15 mouse cellular contexts compared by ENCODE assay signal in the genomic region with DNA sequence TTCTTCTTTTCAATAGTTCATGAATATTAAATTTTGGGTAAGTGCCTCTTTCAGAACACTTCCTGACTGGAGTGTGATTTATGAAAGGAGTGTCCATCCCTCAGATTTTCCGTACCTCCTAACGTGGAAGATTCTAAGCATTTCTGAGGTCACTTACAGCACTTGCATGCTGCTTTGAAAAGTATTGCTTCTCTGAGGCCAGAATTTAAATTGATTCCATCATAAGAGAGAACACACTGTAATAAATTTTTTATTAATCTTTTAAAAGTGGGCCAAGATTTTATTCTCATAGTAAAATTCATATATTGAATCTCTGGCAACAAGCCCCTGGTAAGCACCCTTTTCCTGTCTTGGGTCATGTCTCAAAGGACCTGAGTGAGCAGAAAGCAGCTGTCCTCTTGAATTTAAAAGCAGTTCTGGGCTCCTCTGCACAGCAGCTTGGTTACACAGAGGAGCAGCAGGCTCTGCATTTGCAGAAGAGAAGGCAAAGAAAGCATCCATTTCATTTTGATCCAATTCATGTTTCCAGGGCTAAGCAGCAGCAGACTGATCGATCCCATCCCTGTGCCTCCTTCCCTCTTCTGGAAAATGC. TPM values are rescaled to one million over a fixed set of nuclear protein-coding genes. Genes with fewer than 3 reads are reported as not detected.
DNase-seq lines count a peak whose midpoint lies in the region; ATAC-seq and TF ChIP-seq lines count a peak whose summit lies in the region.
"Had no signal": no experiment of that assay in that cellular context is flagged by ENCODE, and none has a peak within 500 bp of the region (broad histone marks: within the 10 kb centered on the region; RNA-seq: fewer than 3 reads in every experiment).

No protein-coding gene starts in this region.

- DNase-seq in heart, postnatal 14 days, result no peak
- DNase-seq in kidney, adult 8-10 months, result no peak
- no peak for DNase-seq in stomach, postnatal 0 days (ENCODE audit: low spot score)
- DNase-seq in natural killer cell, adult 2 months (ENCODE audit: low spot score in 2 of 2), result no peak
- DNase-seq: cerebellum, adult 11 months; cerebellum, postnatal 36 days; gastrocnemius, postnatal 25 days; layer of hippocampus, postnatal 36 days; lung, postnatal 14 days; right cerebral cortex, postnatal 25 days had no signal

- H3K4me3 ChIP-seq in heart, embryonic 15.5 days, result no peak overlapping the region
- H3K4me3 ChIP-seq in kidney, embryonic 15.5 days (replicated peaks), result no peak overlapping the region
- no peak overlapping the region for H3K4me3 ChIP-seq in stomach, embryonic 16.5 days (replicated peaks; ENCODE audit: low read length)
- H3K4me3 ChIP-seq in stomach, postnatal 0 days (ENCODE audit: low read depth, low read length), result no peak overlapping the region
- H3K4me3 ChIP-seq: forebrain, embryonic 10.5 days; myocyte had no signal

- intact Hi-C loops in heart, postnatal 14 days (cut with DNase I), result no loop called here

- no peak overlapping the region for H3K9ac ChIP-seq in heart, embryonic 15.5 days
- no peak overlapping the region for H3K9ac ChIP-seq in kidney, embryonic 15.5 days
- no peak overlapping the region for H3K9ac ChIP-seq in stomach, embryonic 16.5 days (ENCODE audit: low read length)
- no peak overlapping the region for H3K9ac ChIP-seq in stomach, postnatal 0 days (ENCODE audit: low read length)

- WGBS in heart, embryonic 15.5 days, result 72% methylated on average over 3 of the region's 3 CpGs
- WGBS in kidney, embryonic 15.5 days, result 69% methylated on average over 3 of the region's 3 CpGs
- WGBS in stomach, embryonic 16.5 days, result 36% methylated on average over 3 of the region's 3 CpGs
- WGBS in stomach, postnatal 0 days, result 49% methylated on average over 3 of the region's 3 CpGs

- TF ChIP-seq CTCF in stomach, postnatal 0 days (IDR thresholded peaks at IDR 0.05; ENCODE audit: low read depth), result no peak

- no peaks in the 10 kb centered on the region for H3K27me3 ChIP-seq in heart, embryonic 15.5 days
- H3K27me3 ChIP-seq in kidney, embryonic 15.5 days, result no peaks in the 10 kb centered on the region
- H3K27me3 ChIP-seq in stomach, embryonic 16.5 days (ENCODE audit: control insufficient read depth, insufficient read depth, low read length), result no peaks in the 10 kb centered on the region
- no peaks in the 10 kb centered on the region for H3K27me3 ChIP-seq in stomach, postnatal 0 days (ENCODE audit: control insufficient read depth, insufficient read depth, low read length)

- H3K9me3 ChIP-seq in heart, embryonic 15.5 days (replicated peaks), result no peaks in the 10 kb centered on the region
- H3K9me3 ChIP-seq in kidney, embryonic 15.5 days (replicated peaks), result no peaks in the 10 kb centered on the region
- H3K9me3 ChIP-seq in stomach, embryonic 16.5 days (replicated peaks; ENCODE audit: control insufficient read depth, low read length), result no peaks in the 10 kb centered on the region
- no peaks in the 10 kb centered on the region for H3K9me3 ChIP-seq in stomach, postnatal 0 days (ENCODE audit: control insufficient read depth, low read length)
- H3K9me3 ChIP-seq: forebrain, embryonic 10.5 days had no signal

- H3K4me2 ChIP-seq in heart, embryonic 15.5 days, result no peak overlapping the region
- H3K4me2 ChIP-seq in kidney, embryonic 15.5 days, result no peak overlapping the region
- H3K4me2 ChIP-seq in stomach, embryonic 16.5 days (ENCODE audit: low read depth, low read length), result no peak overlapping the region
- H3K4me2 ChIP-seq in stomach, postnatal 0 days (replicated peaks; ENCODE audit: low read depth), result no peak overlapping the region

- no peaks in the 10 kb centered on the region for H3K4me1 ChIP-seq in heart, embryonic 15.5 days (replicated peaks)
- H3K4me1 ChIP-seq in kidney, embryonic 15.5 days, result no peaks in the 10 kb centered on the region; the same call in 1 of the 2 replicates
- no peaks in the 10 kb centered on the region for H3K4me1 ChIP-seq in stomach, embryonic 16.5 days (ENCODE audit: control insufficient read depth, insufficient read depth, low read length)
- no peaks in the 10 kb centered on the region for H3K4me1 ChIP-seq in stomach, postnatal 0 days (replicated peaks; ENCODE audit: control insufficient read depth, insufficient read depth)
- H3K4me1 ChIP-seq: forebrain, embryonic 10.5 days had no signal

- ATAC-seq in heart, embryonic 15.5 days (replicated peaks; ENCODE audit: insufficient number of reproducible peaks, insufficient read depth, low FRiP score, low read depth), result no peak
- no peak for ATAC-seq in kidney, embryonic 15.5 days (replicated peaks; ENCODE audit: low FRiP score)
- no peak for ATAC-seq in stomach, embryonic 16.5 days (ENCODE audit: insufficient read depth, low FRiP score)
- ATAC-seq in stomach, postnatal 0 days (ENCODE audit: low FRiP score, low TSS enrichment), result no peak

- TF ChIP-seq EP300 in stomach, postnatal 0 days (optimal IDR thresholded peaks at IDR 0.05), result no peak

- no peaks in the 10 kb centered on the region for H3K36me3 ChIP-seq in heart, embryonic 15.5 days
- H3K36me3 ChIP-seq in kidney, embryonic 15.5 days, result no peaks in the 10 kb centered on the region
- no peaks in the 10 kb centered on the region for H3K36me3 ChIP-seq in stomach, embryonic 16.5 days (ENCODE audit: control insufficient read depth, insufficient read depth, low read length)
- H3K36me3 ChIP-seq in stomach, postnatal 0 days (ENCODE audit: control insufficient read depth, insufficient read depth, low read length), result no peaks in the 10 kb centered on the region; the same call in 1 of the 2 replicates
- H3K36me3 ChIP-seq: forebrain, embryonic 10.5 days had no signal

- 0 out of 2 replicates have a peak overlapping the region, but pooled peaks have one; percentile 7 for H3K27ac ChIP-seq in heart, embryonic 15.5 days
- 0 out of 2 replicates have a peak overlapping the region, but pooled peaks have one; percentile 18 for H3K27ac ChIP-seq in kidney, embryonic 15.5 days
- H3K27ac ChIP-seq in stomach, embryonic 16.5 days (ENCODE audit: low read length), result peak overlapping the region; percentile 44
- H3K27ac ChIP-seq in stomach, postnatal 0 days (replicated peaks), result no peak overlapping the region
- H3K27ac ChIP-seq: forebrain, embryonic 10.5 days had no signal

RNA-seq across cellular contexts. Expression of a gene that starts 46.9 kb away (rescaled TPM):
- 53.0 and 55.5 TPM in 2 replicates for polyA plus RNA-seq in heart, embryonic 15.5 days (2015; fragmentation: Nextera tagmentation; extraction: Ambion mirVana)
- 100 to 1,000 TPM; 134 to 141 TPM for total RNA-seq in heart, postnatal 14 days (2021)
- polyA plus RNA-seq in kidney, embryonic 15.5 days (2015; fragmentation: Nextera tagmentation; extraction: Ambion mirVana), result 71.3 and 72.0 TPM in 2 replicates
- 111 and 125 TPM in 2 replicates for polyA plus RNA-seq in stomach, embryonic 16.5 days (2015; fragmentation: Nextera tagmentation; extraction: Ambion mirVana)
- 98.1 and 99.0 TPM in 2 replicates for polyA plus RNA-seq in stomach, postnatal 0 days (2015; fragmentation: Nextera tagmentation; extraction: Ambion mirVana)
